Mouse (Mus musculus) liver, embryonic 16.5 days (tissue): ENCODE data around the gene Usp33. TPM values are rescaled to one million over a fixed set of nuclear protein-coding genes. Genes with fewer than 3 reads are reported as not detected.

Experiments
- ATAC-seq: fragments of 200-750 bp; cut with Nextera tagmentation; 2 replicates; pipeline ENCODE4 v1.8.0; 2017; ENCODE audit warnings: low read depth, mild to moderate bottlenecking, moderate number of reproducible peaks, moderate library complexity
- H3K27ac ChIP-seq: fragments of 300-500 bp; sonication (generic); 2 replicates; pipeline ENCODE4 v1.5.1; 2014; ENCODE audit warnings: mild to moderate bottlenecking, low read length
- H3K27me3 ChIP-seq: fragments of 300-500 bp; sonication (generic); 2 replicates; pipeline ENCODE4 v1.6.1; 2014; ENCODE audit warnings: low read depth, low read length, mixed read lengths; ENCODE audit not compliant: control insufficient read depth, insufficient read depth
- H3K36me3 ChIP-seq: fragments of 300-500 bp; sonication (generic); 2 replicates; pipeline ENCODE4 v1.6.1; 2014; ENCODE audit warnings: mild to moderate bottlenecking; ENCODE audit not compliant: control insufficient read depth, insufficient read depth
- H3K4me1 ChIP-seq: fragments of 300-500 bp; sonication (generic); 2 replicates; pipeline ENCODE4 v1.6.1; 2014; ENCODE audit warnings: low read depth, low read length, mixed read lengths; ENCODE audit not compliant: control insufficient read depth
- H3K4me2 ChIP-seq: fragments of 300-500 bp; sonication (generic); 2 replicates; pipeline ENCODE4 v1.6.1; 2014; ENCODE audit warnings: low read depth, low read length, mixed read lengths
- H3K4me3 ChIP-seq: fragments of 300-500 bp; sonication (generic); 2 replicates; pipeline ENCODE4 v1.5.1; 2014; ENCODE audit warnings: low read depth, mild to moderate bottlenecking, low read length
- H3K9ac ChIP-seq: fragments of 300-500 bp; sonication (generic); 2 replicates; pipeline ENCODE4 v1.6.1; 2014; ENCODE audit warnings: low read depth, low read length
- H3K9me3 ChIP-seq: fragments of 300-500 bp; sonication (generic); replicated peaks from 2 replicates; pipeline ENCODE4 v1.6.1; 2016; ENCODE audit warnings: low read length; ENCODE audit not compliant: control insufficient read depth
- WGBS: fragments of 180-500 bp; shearing (Covaris S2); extraction: QIAGEN DNeasy Blood & Tissue Kit; methylation state at CpG from one replicate; pipeline ENCODE4 v1.1.7; 2014; ENCODE audit not compliant: insufficient replicate concordance; 5-methylcytosine and 5-hydroxymethylcytosine counted together
- polyA plus RNA-seq: library from polyadenylated mRNA; unstranded; fragments of >200 nt; fragmentation: Nextera tagmentation; extraction: Ambion mirVana; gene quantifications from 2 replicates; pipeline ENCODE4 v1.2.1, GENCODE M21; 2015

Usp33 gene
- polyA plus RNA-seq, 1 experiment from 2014 or later, result 22.0 TPM

DNA sequence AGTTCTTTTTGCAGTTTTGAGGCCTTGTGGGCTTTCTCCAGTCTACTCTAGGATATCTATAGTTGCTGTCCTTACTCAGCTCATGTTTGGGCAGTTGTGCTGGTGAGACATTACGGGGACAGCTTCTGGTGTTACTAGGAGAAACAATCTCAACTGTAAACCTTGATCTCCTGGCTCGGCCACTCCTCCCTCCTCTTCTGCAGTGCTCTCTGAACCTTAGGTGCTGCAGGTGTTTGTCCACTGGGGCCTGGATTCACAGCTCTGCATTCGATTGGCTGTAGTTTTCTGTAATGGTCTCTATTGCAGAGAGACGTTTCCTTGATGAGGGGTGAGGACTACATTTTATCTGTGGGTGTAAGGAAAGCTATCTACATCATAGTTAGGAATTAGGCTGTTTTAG is 6.0 kb downstream of the Usp33 start:
- no peak overlapping the region for H3K27ac ChIP-seq

DNA sequence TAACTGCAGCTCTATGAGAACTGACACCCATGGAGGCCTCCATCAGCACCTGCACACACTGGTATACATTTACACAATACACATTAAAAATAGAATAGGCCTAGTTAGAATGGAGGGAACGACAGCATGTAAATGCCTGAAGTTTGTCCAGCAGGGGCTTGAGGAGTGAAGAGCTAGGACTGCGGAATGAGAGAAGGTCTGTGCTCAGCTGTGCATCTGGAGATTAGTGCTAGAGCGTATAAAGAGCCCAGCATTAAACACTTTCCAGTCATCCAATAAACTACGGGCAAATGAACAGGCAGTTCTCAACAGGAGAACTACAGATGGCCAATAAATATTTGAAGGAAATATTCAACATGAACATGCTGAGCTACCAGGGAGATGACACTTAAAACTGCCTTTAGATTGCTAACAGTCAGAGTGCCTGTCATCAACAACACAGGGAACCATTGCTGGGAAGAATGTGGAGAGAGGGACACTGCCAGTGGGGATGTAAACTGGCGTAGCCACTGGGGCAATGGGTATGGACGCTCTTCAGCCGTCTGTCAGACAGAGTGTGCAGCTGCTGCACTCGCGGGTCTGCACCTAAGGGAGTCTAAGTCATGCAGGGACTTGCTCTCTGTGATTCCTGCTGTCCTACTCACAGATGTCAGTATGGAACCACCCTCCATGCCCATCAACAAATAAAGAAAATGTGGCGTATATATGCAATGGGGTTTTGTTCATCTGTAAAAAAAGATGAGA is 7.3 kb downstream of the Usp33 start:
- no peak overlapping the region for H3K9ac ChIP-seq
- no peaks in the 10 kb centered on the region for H3K27me3 ChIP-seq
- H3K27ac ChIP-seq, result no peak overlapping the region
- no peak overlapping the region for H3K4me2 ChIP-seq
- H3K36me3 ChIP-seq, result peaks cover 2% of the 10 kb centered on the region; the same call in 1 of the 2 replicates
- peaks cover 28% of the 10 kb centered on the region for H3K4me1 ChIP-seq
- ATAC-seq, result no peak
- H3K4me3 ChIP-seq, result no peak overlapping the region
- 79% methylated on average over 10 of the region's 10 CpGs for WGBS
- no peaks in the 10 kb centered on the region for H3K9me3 ChIP-seq

More for the DNA sequence above, 6.0 kb downstream of the Usp33 start:
- Histone ChIP-seq H3K4me2 (no peak overlapping the region), H3K27me3 (no peaks in the 10 kb centered on the region), H3K36me3 (no peaks in the 10 kb centered on the region; the same call in 1 of the 2 replicates), H3K9me3 (no peaks in the 10 kb centered on the region), H3K9ac (no peak overlapping the region), H3K4me3 (no peak overlapping the region), H3K4me1 (peaks cover 36% of the 10 kb centered on the region)
- 0 out of 2 replicates have a peak, but pooled peaks have one; percentile 10 for ATAC-seq
- 61% methylated on average over 4 of the region's 4 CpGs for WGBS

DNA sequence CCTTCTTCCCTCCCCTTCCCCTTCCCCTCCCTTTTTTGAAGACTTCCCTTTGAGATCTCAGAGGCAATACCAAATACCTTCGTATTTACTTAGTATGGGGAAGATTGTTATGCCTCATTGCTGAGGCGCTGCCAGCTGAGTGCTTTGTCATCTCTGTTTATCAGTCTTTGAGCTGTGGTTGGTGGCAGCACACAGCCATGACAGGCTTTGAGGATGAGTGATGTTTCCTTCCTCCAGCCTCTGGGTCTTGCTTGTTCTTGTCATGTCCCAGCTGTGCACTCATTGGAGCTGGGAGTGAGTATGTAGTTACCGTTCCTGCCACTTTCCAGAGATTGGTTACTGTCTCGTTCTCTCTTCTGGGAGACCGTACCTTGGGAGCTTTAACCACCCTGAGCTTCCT is 9.1 kb downstream of the Usp33 start:
- Histone ChIP-seq H3K4me1 (peaks cover 24% of the 10 kb centered on the region), H3K9ac (peak overlapping the region; percentile 38; the same call in 1 of the 2 replicates)

DNA sequence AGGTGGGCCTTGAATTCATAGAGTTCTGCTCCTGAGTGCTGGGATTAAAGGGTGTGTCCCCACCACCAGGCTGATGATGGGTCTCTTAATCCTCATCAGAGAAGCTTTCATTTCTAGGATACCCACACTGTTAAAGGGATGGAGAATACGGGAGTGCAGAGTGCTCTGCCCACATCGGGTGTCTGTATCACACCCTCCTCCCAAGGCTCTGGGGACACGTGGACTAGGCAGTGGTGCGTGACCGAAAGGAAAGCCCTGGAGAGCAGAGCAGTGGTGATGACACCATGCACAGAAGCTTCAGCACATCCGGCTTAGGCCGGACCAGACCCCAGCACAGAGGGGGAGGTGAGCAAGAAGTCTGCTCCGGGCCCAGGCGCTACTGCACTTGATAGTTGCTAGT is 10.5 kb downstream of the Usp33 start:
- Histone ChIP-seq H3K27me3 (no peaks in the 10 kb centered on the region), H3K36me3 (peaks cover 18% of the 10 kb centered on the region), H3K9me3 (no peaks in the 10 kb centered on the region), H3K27ac (no peak overlapping the region), H3K4me3 (no peak overlapping the region), H3K9ac (no peak overlapping the region), H3K4me2 (no peak overlapping the region), H3K4me1 (peaks cover 17% of the 10 kb centered on the region)
- ATAC-seq, result no peak
- 78% methylated on average over 9 of the region's 9 CpGs for WGBS

More for the DNA sequence above, 9.1 kb downstream of the Usp33 start:
- ATAC-seq, result peak; percentile 91
- H3K27ac ChIP-seq, result peak overlapping the region; percentile 84
- H3K4me3 ChIP-seq, result no peak overlapping the region
- WGBS, result 23% methylated on average over 5 of the region's 5 CpGs
- 0 out of 2 replicates have a peak overlapping the region, but pooled peaks have one; percentile 33 for H3K4me2 ChIP-seq
- peaks cover 7% of the 10 kb centered on the region for H3K36me3 ChIP-seq
- no peaks in the 10 kb centered on the region for H3K27me3 ChIP-seq
- H3K9me3 ChIP-seq, result no peaks in the 10 kb centered on the region

GRCm38 (mm10) chr3:152359151-152359550 is 12.9 kb downstream of the Usp33 start:
- Histone ChIP-seq H3K36me3 (peaks cover 36% of the 10 kb centered on the region), H3K9me3 (no peaks in the 10 kb centered on the region), H3K27me3 (no peaks in the 10 kb centered on the region), H3K4me2 (no peak overlapping the region), H3K9ac (no peak overlapping the region), H3K4me3 (no peak overlapping the region), H3K27ac (no peak overlapping the region), H3K4me1 (peaks cover 13% of the 10 kb centered on the region)
- no peak for ATAC-seq
- 88% methylated on average over 7 of the region's 7 CpGs for WGBS

GRCm38 (mm10) chr3:152364181-152364580 is 17.9 kb downstream of the Usp33 start:
- Histone ChIP-seq H3K4me1 (no peaks in the 10 kb centered on the region; the same call in 1 of the 2 replicates), H3K4me3 (no peak overlapping the region), H3K9me3 (no peaks in the 10 kb centered on the region), H3K9ac (no peak overlapping the region), H3K27me3 (no peaks in the 10 kb centered on the region), H3K27ac (no peak overlapping the region), H3K4me2 (no peak overlapping the region), H3K36me3 (peaks cover 50% of the 10 kb centered on the region)
- ATAC-seq, result peak; percentile 38; the same call in 1 of the 2 replicates
- 76% methylated on average over 2 of the region's 2 CpGs for WGBS

- H3K4me3 ChIP-seq, result no peak overlapping the region
- H3K4me1 ChIP-seq, result no peaks in the 10 kb centered on the region
- 75% methylated on average over 4 of the region's 4 CpGs for WGBS
- H3K4me2 ChIP-seq, result no peak overlapping the region
- H3K27me3 ChIP-seq, result no peaks in the 10 kb centered on the region
- H3K9me3 ChIP-seq, result no peaks in the 10 kb centered on the region
- no peak overlapping the region for H3K27ac ChIP-seq
- ATAC-seq, result no peak
- H3K36me3 ChIP-seq, result peaks cover 37% of the 10 kb centered on the region
- no peak overlapping the region for H3K9ac ChIP-seq
Observed at GRCm38 (mm10) chr3:152376063-152376462, 29.8 kb downstream of the Usp33 start.

DNA sequence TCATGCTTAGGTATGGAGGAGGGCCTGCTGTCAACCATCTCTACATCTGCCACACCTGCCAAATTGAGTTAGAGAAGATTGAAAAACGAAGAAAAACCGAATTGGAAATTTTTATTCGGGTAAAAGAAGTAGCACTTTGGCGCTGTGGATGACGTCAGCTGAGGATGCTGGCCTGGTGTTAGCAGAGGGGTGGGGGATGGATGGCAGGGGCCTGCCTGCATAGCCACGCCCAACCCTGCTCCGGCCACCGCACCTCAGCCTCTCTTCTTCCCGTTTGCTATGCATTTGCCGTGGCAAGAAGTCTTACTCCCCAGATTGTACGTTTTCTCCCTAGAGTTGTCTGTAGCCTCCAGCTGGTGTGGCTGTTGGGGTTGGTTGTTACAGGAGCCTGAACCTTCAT is 37.8 kb downstream of the Usp33 start:
- no peaks in the 10 kb centered on the region for H3K9me3 ChIP-seq
- no peak overlapping the region for H3K4me3 ChIP-seq
- 72% methylated on average over 11 of the region's 11 CpGs for WGBS
- peaks cover 12% of the 10 kb centered on the region for H3K36me3 ChIP-seq
- H3K27ac ChIP-seq, result no peak overlapping the region
- H3K4me1 ChIP-seq, result no peaks in the 10 kb centered on the region
- H3K4me2 ChIP-seq, result no peak overlapping the region
- no peak for ATAC-seq
- H3K27me3 ChIP-seq, result no peaks in the 10 kb centered on the region
- H3K9ac ChIP-seq, result no peak overlapping the region
